Mouse (Mus musculus): ENCODE measurements around the gene Kctd8.

The Kctd8 gene

DNA sequence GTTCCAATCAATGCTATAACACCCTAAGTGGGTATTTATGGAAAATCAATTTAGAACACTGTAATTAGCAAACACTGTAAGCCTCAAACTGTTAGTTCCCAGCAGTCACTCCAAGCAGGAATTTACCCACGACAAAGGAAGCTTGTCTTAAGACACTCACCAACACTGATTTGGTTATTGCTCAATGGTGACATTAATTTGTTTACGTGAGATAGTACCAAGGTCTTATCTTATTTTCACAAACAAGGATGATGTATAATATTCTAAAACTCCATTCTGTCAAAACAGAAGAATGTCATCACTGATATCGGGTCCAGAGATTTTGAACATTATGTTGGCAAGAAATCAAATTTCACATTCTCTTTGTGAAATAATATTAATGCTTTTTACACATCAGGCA lies 185.0 kb downstream of the Kctd8 start:
- DNase-seq = no peak

- no peak for DNase-seq
These were observed 195.7 kb downstream of the Kctd8 start for GRCm38 (mm10) chr5:69145827-69146226.

- DNase-seq = no peak
These were observed 200.4 kb downstream of the Kctd8 start for GRCm38 (mm10) chr5:69141082-69141481.

- no peak for DNase-seq
These were observed 232.8 kb downstream of the Kctd8 start for GRCm38 (mm10) chr5:69108718-69109117.

DNA sequence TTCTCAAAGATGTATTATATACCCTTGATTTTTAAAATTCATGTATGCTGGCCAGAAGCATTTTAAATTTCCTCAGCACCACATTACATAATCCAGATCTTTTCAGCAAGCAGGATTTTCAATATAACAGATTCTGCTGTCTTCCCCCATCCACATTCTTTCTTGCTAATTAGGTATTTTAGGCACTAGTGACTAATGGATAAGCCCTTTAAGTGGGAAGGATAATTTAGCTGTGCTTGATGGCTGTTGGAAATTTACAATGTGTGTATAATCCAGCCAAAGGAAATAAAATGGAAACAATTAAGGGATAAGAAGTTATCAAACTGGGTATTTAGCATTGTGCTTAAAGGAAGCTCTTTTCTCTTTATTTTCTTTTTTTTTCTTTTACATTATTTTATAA lies 252.6 kb downstream of the Kctd8 start:
- DNase-seq = no peak

All from lung, adult 18-20 months (tissue).